Mouse (Mus musculus) monocyte, adult 2 months (primary cell): ENCODE results near the gene Hist1h2ag.

ENCODE experiments used
- DNase-seq, 2 experiments: peaks; one replicate each; pipeline ENCODE4 v3.0.0; 2022; ENCODE audit warnings: low spot score in 2 of 2, low read depth in 1 of 2

Gene Hist1h2ag

GRCm38 (mm10) chr13:22037415-22037814 is 5.3 kb downstream of the Hist1h2ag start:
- DNase-seq = no peak

GRCm38 (mm10) chr13:22036986-22037385 is 5.8 kb downstream of the Hist1h2ag start:
- no peak for DNase-seq

GRCm38 (mm10) chr13:22036149-22036956 is 6.4 kb downstream of the Hist1h2ag start:
- DNase-seq = no peak

- DNase-seq = peak; percentile 71 to 72
These were observed 7.2 kb downstream of the Hist1h2ag start, which contains the start of the genes Hist1h2ah and Hist1h2bk for GRCm38 (mm10) chr13:22035267-22036148. Hist1h2ah (minus strand) TSS chr13:22035568. Hist1h2bk (plus strand) TSS chr13:22035870.

- no peak for DNase-seq
These were observed 8.1 kb downstream of the Hist1h2ag start for GRCm38 (mm10) chr13:22034443-22035266.

- DNase-seq = no peak
These were observed 8.9 kb downstream of the Hist1h2ag start for GRCm38 (mm10) chr13:22033741-22034442.

GRCm38 (mm10) chr13:22030493-22030892 is 12.3 kb downstream of the Hist1h2ag start:
- no peak for DNase-seq

- no peak for DNase-seq
These were observed 12.8 kb downstream of the Hist1h2ag start for GRCm38 (mm10) chr13:22029928-22030327.

GRCm38 (mm10) chr13:22028673-22029460 is 13.9 kb downstream of the Hist1h2ag start:
- peak; percentile 89 to 96 for DNase-seq

- peak in 1 of 2 experiments; percentile 80 for DNase-seq
These were observed 16.4 kb downstream of the Hist1h2ag start for GRCm38 (mm10) chr13:22026058-22027031.

- DNase-seq = peak; percentile 64 to 76
These were observed 20.5 kb downstream of the Hist1h2ag start for GRCm38 (mm10) chr13:22022241-22022640.

GRCm38 (mm10) chr13:22021581-22021980 is 21.2 kb downstream of the Hist1h2ag start:
- DNase-seq = no peak

GRCm38 (mm10) chr13:22020901-22021339 is 21.8 kb downstream of the Hist1h2ag start:
- DNase-seq = peak in 1 of 2 experiments; percentile 68

GRCm38 (mm10) chr13:22019934-22020835 is 22.6 kb downstream of the Hist1h2ag start:
- DNase-seq = no peak

- DNase-seq = peak; percentile 58 to 80
These were observed 27.0 kb downstream of the Hist1h2ag start for GRCm38 (mm10) chr13:22015479-22016450.

GRCm38 (mm10) chr13:22014411-22014845 is 28.3 kb downstream of the Hist1h2ag start:
- no peak for DNase-seq
